Mouse (Mus musculus): ENCODE data around the gene Agps. TPM values are rescaled to one million over a fixed set of nuclear protein-coding genes. Genes with fewer than 3 reads are reported as not detected.

Gene Agps
- total and polyA plus RNA-seq, 2 experiments from 2014 or later = 12.6 to 43.6 TPM

GRCm38 (mm10) chr2:75796181-75796580, 35.8 kb upstream of the Agps start:
- Histone ChIP-seq H3K4me1 (ENCODE audit: insufficient read depth) (no peaks in the 10 kb centered on the region), H3K27me3 (ENCODE audit: insufficient read depth, low read length) (no peaks in the 10 kb centered on the region), H3K27ac (ENCODE audit: low read depth, low read length) (no peak overlapping the region), H3K9me3 (ENCODE audit: low read length) (no peaks in the 10 kb centered on the region), H3K9ac (no peak overlapping the region), H3K4me3 (ENCODE audit: low read depth, low read length) (no peak overlapping the region), H3K36me3 (ENCODE audit: insufficient read depth) (no peaks in the 10 kb centered on the region), H3K4me2 (ENCODE audit: low read depth) (no peak overlapping the region)
- ATAC-seq (no peak), DNase-seq (no peak)
- TF ChIP-seq CTCF (IDR thresholded peaks at IDR 0.05; ENCODE audit: low read depth) = no peak
- WGBS = 84% methylated on average over 2 of the region's 2 CpGs

GRCm38 (mm10) chr2:75798434-75798970, 33.5 kb upstream of the Agps start:
- no peak for DNase-seq
- Histone ChIP-seq H3K27me3 (ENCODE audit: insufficient read depth, low read length) (no peaks in the 10 kb centered on the region), H3K4me2 (ENCODE audit: low read depth) (no peak overlapping the region), H3K9me3 (ENCODE audit: low read length) (no peaks in the 10 kb centered on the region), H3K9ac (no peak overlapping the region), H3K4me1 (ENCODE audit: insufficient read depth) (no peaks in the 10 kb centered on the region), H3K4me3 (ENCODE audit: low read depth, low read length) (no peak overlapping the region), H3K36me3 (ENCODE audit: insufficient read depth) (no peaks in the 10 kb centered on the region), H3K27ac (ENCODE audit: low read depth, low read length) (no peak overlapping the region)
- no peak for TF ChIP-seq CTCF (IDR thresholded peaks at IDR 0.05; ENCODE audit: low read depth)
- WGBS = 53% methylated on average over 4 of the region's 4 CpGs
- no peak for ATAC-seq

GRCm38 (mm10) chr2:75805767-75806166, 26.2 kb upstream of the Agps start:
- Histone ChIP-seq H3K9ac (no peak overlapping the region), H3K27me3 (ENCODE audit: insufficient read depth, low read length) (no peaks in the 10 kb centered on the region), H3K4me1 (ENCODE audit: insufficient read depth) (no peaks in the 10 kb centered on the region), H3K9me3 (ENCODE audit: low read length) (no peaks in the 10 kb centered on the region), H3K27ac (ENCODE audit: low read depth, low read length) (no peak overlapping the region), H3K4me2 (ENCODE audit: low read depth) (no peak overlapping the region), H3K4me3 (ENCODE audit: low read depth, low read length) (no peak overlapping the region), H3K36me3 (ENCODE audit: insufficient read depth) (no peaks in the 10 kb centered on the region)
- no peak for DNase-seq
- no peak for ATAC-seq
- 90% methylated on average over 6 of the region's 6 CpGs for WGBS
- TF ChIP-seq CTCF (IDR thresholded peaks at IDR 0.05; ENCODE audit: low read depth) = no peak

- ATAC-seq (no peak), DNase-seq (no peak)
- Histone ChIP-seq H3K27me3 (ENCODE audit: insufficient read depth, low read length) (no peaks in the 10 kb centered on the region), H3K9me3 (ENCODE audit: low read length) (no peaks in the 10 kb centered on the region), H3K4me2 (ENCODE audit: low read depth) (no peak overlapping the region), H3K27ac (ENCODE audit: low read depth, low read length) (no peak overlapping the region), H3K9ac (no peak overlapping the region), H3K4me3 (ENCODE audit: low read depth, low read length) (no peak overlapping the region), H3K36me3 (ENCODE audit: insufficient read depth) (no peaks in the 10 kb centered on the region), H3K4me1 (ENCODE audit: insufficient read depth) (no peaks in the 10 kb centered on the region)
- 93% methylated on average over 3 of the region's 3 CpGs for WGBS
- TF ChIP-seq CTCF (IDR thresholded peaks at IDR 0.05; ENCODE audit: low read depth) = no peak
Measured at GRCm38 (mm10) chr2:75806891-75807290, 25.1 kb upstream of the Agps start.

GRCm38 (mm10) chr2:75807460-75807859, 24.5 kb upstream of the Agps start:
- H3K27me3 ChIP-seq (ENCODE audit: insufficient read depth, low read length) = no peaks in the 10 kb centered on the region
- H3K27ac ChIP-seq (ENCODE audit: low read depth, low read length) = no peak overlapping the region
- no peak overlapping the region for H3K4me2 ChIP-seq (ENCODE audit: low read depth)
- no peak for DNase-seq
- no peak overlapping the region for H3K4me3 ChIP-seq (ENCODE audit: low read depth, low read length)
- ATAC-seq = no peak
- no peak for TF ChIP-seq CTCF (IDR thresholded peaks at IDR 0.05; ENCODE audit: low read depth)
- no peak overlapping the region for H3K9ac ChIP-seq
- no peaks in the 10 kb centered on the region for H3K4me1 ChIP-seq (ENCODE audit: insufficient read depth)
- WGBS = 93% methylated on average over 5 of the region's 5 CpGs
- no peaks in the 10 kb centered on the region for H3K36me3 ChIP-seq (ENCODE audit: insufficient read depth)
- no peaks in the 10 kb centered on the region for H3K9me3 ChIP-seq (ENCODE audit: low read length)

GRCm38 (mm10) chr2:75814880-75815279, 17.1 kb upstream of the Agps start:
- Histone ChIP-seq H3K4me1 (ENCODE audit: insufficient read depth) (no peaks in the 10 kb centered on the region), H3K27ac (ENCODE audit: low read depth, low read length) (no peak overlapping the region), H3K9ac (no peak overlapping the region), H3K36me3 (ENCODE audit: insufficient read depth) (no peaks in the 10 kb centered on the region), H3K4me2 (ENCODE audit: low read depth) (no peak overlapping the region), H3K4me3 (ENCODE audit: low read depth, low read length) (no peak overlapping the region), H3K27me3 (ENCODE audit: insufficient read depth, low read length) (no peaks in the 10 kb centered on the region), H3K9me3 (ENCODE audit: low read length) (no peaks in the 10 kb centered on the region)
- 85% methylated on average over 13 of the region's 13 CpGs for WGBS
- DNase-seq = no peak
- no peak for ATAC-seq
- no peak for TF ChIP-seq CTCF (IDR thresholded peaks at IDR 0.05; ENCODE audit: low read depth)

GRCm38 (mm10) chr2:75815521-75815920, 16.5 kb upstream of the Agps start:
- H3K4me3 ChIP-seq (ENCODE audit: low read depth, low read length) = no peak overlapping the region
- no peak overlapping the region for H3K4me2 ChIP-seq (ENCODE audit: low read depth)
- H3K27me3 ChIP-seq (ENCODE audit: insufficient read depth, low read length) = no peaks in the 10 kb centered on the region
- no peaks in the 10 kb centered on the region for H3K4me1 ChIP-seq (ENCODE audit: insufficient read depth)
- no peak for TF ChIP-seq CTCF (IDR thresholded peaks at IDR 0.05; ENCODE audit: low read depth)
- H3K27ac ChIP-seq (ENCODE audit: low read depth, low read length) = no peak overlapping the region
- ATAC-seq (no peak), DNase-seq (no peak)
- no peak overlapping the region for H3K9ac ChIP-seq
- H3K36me3 ChIP-seq (ENCODE audit: insufficient read depth) = no peaks in the 10 kb centered on the region
- no peaks in the 10 kb centered on the region for H3K9me3 ChIP-seq (ENCODE audit: low read length)
- 84% methylated on average over 8 of the region's 8 CpGs for WGBS

Measured in forebrain, postnatal 0 days (tissue).